In the genomic region with DNA sequence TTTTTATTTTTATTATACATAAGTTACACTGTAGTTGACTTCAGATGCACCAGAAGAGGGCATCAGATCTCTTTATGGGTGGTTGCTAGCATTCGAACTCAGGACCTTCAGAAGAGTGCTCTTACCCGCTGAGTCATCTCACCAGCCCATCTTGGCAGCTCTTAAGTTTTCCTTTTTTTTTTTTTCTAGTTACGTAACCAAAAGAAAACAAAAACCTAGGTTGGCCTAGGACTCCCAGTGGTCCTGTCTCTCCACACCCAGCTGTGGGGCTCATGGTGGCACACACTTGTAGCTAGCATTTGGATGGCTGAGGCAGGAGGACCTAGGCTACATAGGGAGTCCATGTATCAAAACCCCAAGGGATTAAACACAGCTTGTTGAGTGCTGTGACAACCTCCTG, we compare ENCODE assay signal across 25 mouse cellular contexts. TPM values are rescaled to one million over a fixed set of nuclear protein-coding genes. Genes with fewer than 3 reads are reported as not detected.
DNase-seq lines count a peak whose midpoint lies in the region; ATAC-seq and TF ChIP-seq lines count a peak whose summit lies in the region.
"Had no signal": no experiment of that assay in that cellular context is flagged by ENCODE, and none has a peak within 500 bp of the region (broad histone marks: within the 10 kb centered on the region; RNA-seq: fewer than 3 reads in every experiment).

No protein-coding gene starts in this region.

- WGBS in liver, adult 2 months: 24% methylated on average over 3 of the region's 3 CpGs
- whole genome bisulfite sequencing in liver, postnatal 0 days (ENCODE audit: insufficient replicate concordance): 85% methylated on average over 3 of the region's 3 CpGs
- WGBS in midbrain, embryonic 14.5 days: 95% methylated on average over 3 of the region's 3 CpGs

- TF ChIP-seq POLR2A in liver, adult 2 months (IDR thresholded peaks at IDR 0.05; ENCODE audit: extremely low read depth, insufficient read depth, low read length): no peak
- no peak for TF ChIP-seq POLR2A in myocyte (IDR thresholded peaks at IDR 0.05; ENCODE audit: insufficient read length, low read depth)

- no peak overlapping the region for H3K9ac ChIP-seq in liver, adult 2 months (ENCODE audit: low read depth, low read length)
- H3K9ac ChIP-seq in liver, postnatal 0 days (replicated peaks): no peak overlapping the region
- no peak overlapping the region for H3K9ac ChIP-seq in midbrain, embryonic 14.5 days (replicated peaks; ENCODE audit: low read length)
- H3K9ac ChIP-seq: embryonic facial prominence, embryonic 13.5 days; forebrain, embryonic 12.5 days; hindbrain, embryonic 15.5 days; limb, embryonic 12.5 days; liver, embryonic 12.5 days; neural tube, embryonic 15.5 days had no signal

- no peaks in the 10 kb centered on the region for H3K79me2 ChIP-seq in liver, adult 2 months (ENCODE audit: control insufficient read depth, insufficient read depth, low read length)
- H3K79me2 ChIP-seq in myocyte (ENCODE audit: control insufficient read depth, insufficient read depth): no peaks in the 10 kb centered on the region

- no peak for TF ChIP-seq EP300 in liver, postnatal 0 days (IDR thresholded peaks at IDR 0.05; ENCODE audit: low read depth)

- H3K9me3 ChIP-seq in liver, postnatal 0 days (ENCODE audit: low read length): no peaks in the 10 kb centered on the region
- H3K9me3 ChIP-seq in midbrain, embryonic 14.5 days (ENCODE audit: control insufficient read depth, low read length): no peaks in the 10 kb centered on the region
- H3K9me3 ChIP-seq: embryonic facial prominence, embryonic 13.5 days; forebrain, embryonic 12.5 days; hindbrain, embryonic 15.5 days; limb, embryonic 12.5 days; liver, embryonic 12.5 days; midbrain, embryonic 10.5 days; neural tube, embryonic 15.5 days had no signal

- H3K4me2 ChIP-seq in liver, postnatal 0 days (ENCODE audit: low read depth, low read length): no peak overlapping the region
- H3K4me2 ChIP-seq in myocyte (ENCODE audit: low read depth): no peak overlapping the region
- H3K4me2 ChIP-seq in midbrain, embryonic 14.5 days (ENCODE audit: low read length): no peak overlapping the region
- H3K4me2 ChIP-seq: embryonic facial prominence, embryonic 13.5 days; forebrain, embryonic 12.5 days; hindbrain, embryonic 15.5 days; limb, embryonic 12.5 days; liver, embryonic 12.5 days; neural tube, embryonic 15.5 days had no signal

- no peak overlapping the region for H3ac ChIP-seq in myocyte (ENCODE audit: control insufficient read depth, insufficient read length)

- H3K27me3 ChIP-seq in liver, adult 2 months (ENCODE audit: control insufficient read depth, insufficient read depth, low read length): no peaks in the 10 kb centered on the region
- no peaks in the 10 kb centered on the region for H3K27me3 ChIP-seq in liver, postnatal 0 days (ENCODE audit: insufficient read depth, low read length)
- no peaks in the 10 kb centered on the region for H3K27me3 ChIP-seq in myocyte (ENCODE audit: control insufficient read depth, insufficient read depth, insufficient read length)
- no peaks in the 10 kb centered on the region for H3K27me3 ChIP-seq in midbrain, embryonic 14.5 days (ENCODE audit: control insufficient read depth, insufficient read depth, low read length)
- H3K27me3 ChIP-seq: embryonic facial prominence, embryonic 13.5 days; forebrain, embryonic 12.5 days; hindbrain, embryonic 15.5 days; limb, embryonic 12.5 days; liver, embryonic 12.5 days; neural tube, embryonic 15.5 days had no signal

- DNase-seq in adrenal gland, postnatal 25 days: peak; percentile 20
- DNase-seq in adrenal gland, adult 18-20 months (ENCODE audit: low spot score in 2 of 2): no peak
- DNase-seq in liver, adult 2 months (ENCODE audit: extremely low read depth, low read depth, low spot score): peak; percentile 46
- no peak for DNase-seq in liver, postnatal 0 days
- peak; percentile 47 for DNase-seq in NIH3T3 (ENCODE audit: low read depth)
- no peak for DNase-seq in midbrain, embryonic 14.5 days
- DNase-seq in frontal cortex, postnatal 25 days (ENCODE audit: low spot score in 2 of 2): no peak
- DNase-seq: B cell, adult 2 months; cerebellum, adult 2 months; cerebellum, postnatal 36 days; embryo, embryonic 11 days; heart, adult 11 months; kidney, adult 9 months; kidney, postnatal 25 days; lung, adult 2 months; lung, postnatal 36 days had no signal

- H3K36me3 ChIP-seq in liver, adult 2 months (ENCODE audit: control insufficient read depth, insufficient read depth, low read length): peaks cover 2% of the 10 kb centered on the region; the same call in 1 of the 2 replicates
- H3K36me3 ChIP-seq in liver, postnatal 0 days (replicated peaks; ENCODE audit: insufficient read depth, low read length): peaks cover 8% of the 10 kb centered on the region
- H3K36me3 ChIP-seq in myocyte (ENCODE audit: control insufficient read depth, insufficient read depth): peaks cover 28% of the 10 kb centered on the region
- peaks cover 8% of the 10 kb centered on the region for H3K36me3 ChIP-seq in midbrain, embryonic 14.5 days (ENCODE audit: control insufficient read depth, insufficient read depth, low read length)

- no peak for ATAC-seq in liver, postnatal 0 days
- ATAC-seq in midbrain, embryonic 14.5 days (ENCODE audit: low FRiP score, low TSS enrichment): no peak
- ATAC-seq: liver, embryonic 12.5 days had no signal

- peaks cover 12% of the 10 kb centered on the region for H3K4me1 ChIP-seq in liver, adult 2 months (ENCODE audit: control insufficient read depth, insufficient read depth, low read length)
- H3K4me1 ChIP-seq in liver, postnatal 0 days (ENCODE audit: insufficient read depth): peaks cover 13% of the 10 kb centered on the region
- peaks cover 9% of the 10 kb centered on the region; the same call in 1 of the 2 replicates for H3K4me1 ChIP-seq in midbrain, embryonic 14.5 days (ENCODE audit: control insufficient read depth, insufficient read depth, low read length)
- H3K4me1 ChIP-seq: forebrain, embryonic 12.5 days; midbrain, embryonic 10.5 days had no signal

- H3K27ac ChIP-seq in liver, adult 2 months (replicated peaks; ENCODE audit: insufficient read depth, low read depth, low read length): no peak overlapping the region
- H3K27ac ChIP-seq in liver, postnatal 0 days (ENCODE audit: low read depth): no peak overlapping the region
- H3K27ac ChIP-seq in midbrain, embryonic 14.5 days (replicated peaks; ENCODE audit: low read depth, low read length): no peak overlapping the region
- H3K27ac ChIP-seq: embryonic facial prominence, embryonic 13.5 days; forebrain, embryonic 12.5 days; hindbrain, embryonic 15.5 days; limb, embryonic 12.5 days; midbrain, embryonic 10.5 days; neural tube, embryonic 15.5 days had no signal

- H3K4me3 ChIP-seq in liver, adult 2 months (ENCODE audit: insufficient read depth, low read depth, low read length): no peak overlapping the region
- no peak overlapping the region for H3K4me3 ChIP-seq in liver, postnatal 0 days (ENCODE audit: low read depth, low read length)
- no peak overlapping the region for H3K4me3 ChIP-seq in myocyte
- no peak overlapping the region for H3K4me3 ChIP-seq in midbrain, embryonic 14.5 days (replicated peaks; ENCODE audit: low read depth, low read length)
- H3K4me3 ChIP-seq: embryonic facial prominence, embryonic 13.5 days; erythroblast, embryonic 14.5 days; forebrain, embryonic 12.5 days; hindbrain, embryonic 15.5 days; limb, embryonic 12.5 days; liver, embryonic 12.5 days; midbrain, embryonic 10.5 days; neural tube, embryonic 15.5 days had no signal

- no peak for TF ChIP-seq CTCF in liver, adult 2 months (IDR thresholded peaks at IDR 0.05; ENCODE audit: low read depth, low read length)
- no peak for TF ChIP-seq CTCF in liver, postnatal 0 days (IDR thresholded peaks at IDR 0.05; ENCODE audit: low read depth)

TF ChIP-seq in myocyte, 11 proteins besides CTCF, POLR2A, EP300 and RAD21:
- TF ChIP-seq POLR2AphosphoS2 (IDR thresholded peaks at IDR 0.05; ENCODE audit: insufficient read length, low read depth) (peak; percentile 53), MYOG (IDR thresholded peaks at IDR 0.05; ENCODE audit: control insufficient read depth in 1 of 3, insufficient read depth in 1 of 3, insufficient read length in 2 of 3, low read depth in 2 of 3) (no peak), USF1 (IDR thresholded peaks at IDR 0.05; ENCODE audit: low read depth) (no peak)

RNA-seq across cellular contexts. Expression of a gene that starts 43.0 kb away (rescaled TPM):
- 401 TPM in 2 replicates for total RNA-seq in adrenal gland, postnatal 25 days (2021)
- 100 to 1,000 TPM; 291 to 386 TPM for total RNA-seq in adrenal gland, adult 18-20 months (2021)
- total RNA-seq in liver, adult 2 months (2014; rRNA removed): 58.4 and 63.4 TPM in 2 replicates
- polyA plus RNA-seq in liver, adult 2 months (2012; rRNA removed): 41.1 and 49.5 TPM in 2 replicates
- polyA plus RNA-seq in liver, postnatal 0 days (2015; fragmentation: Nextera tagmentation; extraction: Ambion mirVana): 198 and 205 TPM in 2 replicates
- 138 TPM for polyA plus RNA-seq in myocyte (2012; fragmentation: generic; extraction: Trizol)
- 184 and 256 TPM in 2 replicates for polyA plus RNA-seq in midbrain, embryonic 14.5 days (2014; fragmentation: Nextera tagmentation; extraction: Ambion mirVana)

Comparison
In these comparisons a context has a peak if more than half of its experiments do, and no peak if none do; other contexts are left out.
1. DNase-seq: peak in adrenal gland, postnatal 25 days (single experiment), liver, adult 2 months (single experiment) and NIH3T3 (single experiment); none in adrenal gland, adult 18-20 months (0 of 2), liver, postnatal 0 days (single experiment), midbrain, embryonic 14.5 days (single experiment) and frontal cortex, postnatal 25 days (0 of 2).